Mouse (Mus musculus) CH12.LX (cell line): ENCODE data around the gene Ccdc84.
A peak's percentile ranks its signal among the peaks of the same experiment; 100 is the strongest.

Source experiments
- BHLHE40 ChIP-seq: IDR thresholded peaks from 2 replicates; pipeline ENCODE4 v1.6.1; 2011; ENCODE audit warnings: mild to moderate bottlenecking, low read depth, low read length, improper control_type of control experiment
- CHD2 ChIP-seq: IDR thresholded peaks from 2 replicates; pipeline ENCODE4 v1.6.1; 2011; ENCODE audit warnings: low read length, improper control_type of control experiment
- CTCF ChIP-seq, 2 experiments: IDR thresholded peaks in 1 of 2; conservative IDR thresholded peaks in 1 of 2; 2 replicates each; pipeline ENCODE4 v1.5.1; 2011 to 2012; ENCODE audit warnings: low read depth in 2 of 2, low read length in 2 of 2, improper control_type of control experiment in 1 of 2, inconsistent platforms in 1 of 2, mild to moderate bottlenecking in 1 of 2, moderate library complexity in 1 of 2
- EP300 ChIP-seq: IDR thresholded peaks from 2 replicates; pipeline ENCODE4 v1.6.1; 2011; ENCODE audit warnings: low read length, improper control_type of control experiment
- ETS1 ChIP-seq: conservative IDR thresholded peaks from 2 replicates; pipeline ENCODE4 v1.6.1; 2012; ENCODE audit warnings: low read depth, mild to moderate bottlenecking, inconsistent platforms, low read length, improper control_type of control experiment, moderate library complexity
- GABPA ChIP-seq: IDR thresholded peaks from 2 replicates; pipeline ENCODE4 v1.6.1; 2012; ENCODE audit warnings: low read depth, low read length, improper control_type of control experiment, inconsistent platforms; ENCODE audit not compliant: insufficient replicate concordance
- MXI1 ChIP-seq: IDR thresholded peaks from 2 replicates; pipeline ENCODE4 v1.6.1; 2011; ENCODE audit warnings: mild to moderate bottlenecking, low read depth, low read length, improper control_type of control experiment
- POLR2A ChIP-seq: IDR thresholded peaks from 2 replicates; pipeline ENCODE4 v1.6.1; 2011; ENCODE audit warnings: low read depth, mild to moderate bottlenecking, improper control_type of control experiment, low read length
- SIN3A ChIP-seq: IDR thresholded peaks from 2 replicates; pipeline ENCODE4 v1.6.1; 2012; ENCODE audit warnings: low read length, improper control_type of control experiment, inconsistent platforms
- SMC3 ChIP-seq: IDR thresholded peaks from 2 replicates; pipeline ENCODE4 v1.6.1; 2011; ENCODE audit warnings: low read depth, low read length, improper control_type of control experiment

GRCm38 (mm10) chr9:44435747-44436146 is 17.4 kb upstream of the Ccdc84 start:
- peak; percentile 32; the same call in 1 of the 2 replicates for TF ChIP-seq EP300
- TF ChIP-seq CTCF (conservative IDR thresholded peaks at IDR 0.05 in 1 of 2, IDR thresholded peaks at IDR 0.05 in 1 of 2; ENCODE audit: low read depth in 2 of 2, low read length in 2 of 2) = no peak
- no peak for TF ChIP-seq BHLHE40
- TF ChIP-seq CHD2 = 0 out of 2 replicates have a peak, but pooled peaks have one; percentile 26
- TF ChIP-seq SMC3 = no peak
- no peak for TF ChIP-seq ETS1
- peak; percentile 35; the same call in 1 of the 2 replicates for TF ChIP-seq SIN3A
- TF ChIP-seq POLR2A = peak; percentile 37; the same call in 1 of the 2 replicates
- TF ChIP-seq GABPA = no peak
- TF ChIP-seq MXI1 = no peak
